Mouse (Mus musculus) testis, adult 2 months (tissue): ENCODE measurements around the gene Stk38.

Experiments
- CTCF ChIP-seq: fragments of 200-500 bp; IDR thresholded peaks from 2 replicates; pipeline ENCODE4 v1.5.1; 2012; ENCODE audit warnings: low read depth, mild to moderate bottlenecking, inconsistent platforms, low read length, moderate library complexity; ENCODE audit not compliant: control insufficient read depth, insufficient read depth, insufficient replicate concordance
- POLR2A ChIP-seq: fragments of 200-500 bp; IDR thresholded peaks from 2 replicates; pipeline ENCODE4 v1.6.1; 2012; ENCODE audit warnings: low read depth, mild to moderate bottlenecking, inconsistent platforms, low read length, moderate library complexity; ENCODE audit not compliant: control insufficient read depth

GRCm38 (mm10) chr17:29006812-29007211, 983 bp downstream of the Stk38 start:
- no peak for TF ChIP-seq CTCF
- TF ChIP-seq POLR2A = no peak
